In the genomic region with DNA sequence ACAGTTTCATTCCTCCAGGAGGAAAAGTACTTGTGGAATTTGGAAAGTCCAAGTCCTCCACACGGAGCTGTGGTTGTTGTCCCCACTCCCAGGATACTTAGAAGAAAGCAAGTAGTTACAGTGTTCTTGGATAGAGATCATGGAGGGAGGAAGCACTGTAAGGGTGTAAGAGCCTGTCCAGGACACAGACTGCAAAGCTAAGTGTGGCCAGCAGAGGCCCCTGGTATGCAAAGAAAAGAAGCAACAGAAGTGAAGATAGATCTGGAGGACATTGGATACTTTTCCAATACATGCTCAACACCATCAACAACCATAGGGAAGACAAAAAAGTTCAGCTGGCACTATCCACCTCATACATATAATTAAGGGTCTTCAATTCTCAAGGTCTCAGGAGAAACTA, we compare ENCODE assay signal across 8 mouse cellular contexts.
A peak's percentile ranks its signal among the peaks of the same experiment; 100 is the strongest.
DNase-seq lines count a peak whose midpoint lies in the region; ATAC-seq and TF ChIP-seq lines count a peak whose summit lies in the region.

No protein-coding gene starts in this region.

- WGBS in liver, adult 2 months = 39% methylated on average over 1 of the region's 1 CpGs
- 32% methylated on average over 1 of the region's 1 CpGs for WGBS in liver, embryonic 11.5 days
- 32% methylated on average over 1 of the region's 1 CpGs for WGBS in heart, postnatal 0 days
- WGBS in forebrain, embryonic 11.5 days = 47% methylated on average over 1 of the region's 1 CpGs

- H3K9ac ChIP-seq in liver, adult 2 months (ENCODE audit: low read depth, low read length) = no peak overlapping the region
- no peak overlapping the region for H3K9ac ChIP-seq in liver, embryonic 11.5 days (ENCODE audit: low read depth, low read length)
- no peak overlapping the region for H3K9ac ChIP-seq in heart, postnatal 0 days (replicated peaks; ENCODE audit: low read depth, low read length)
- no peak overlapping the region for H3K9ac ChIP-seq in forebrain, embryonic 11.5 days (ENCODE audit: low read length)

- H3K4me2 ChIP-seq in liver, embryonic 11.5 days = no peak overlapping the region
- H3K4me2 ChIP-seq in heart, postnatal 0 days (ENCODE audit: low read depth, low read length) = no peak overlapping the region
- no peak overlapping the region for H3K4me2 ChIP-seq in forebrain, embryonic 11.5 days (ENCODE audit: low read depth, low read length, severe bottlenecking)

- no peak for ATAC-seq in liver, embryonic 11.5 days (replicated peaks; ENCODE audit: low FRiP score)
- ATAC-seq in heart, postnatal 0 days (ENCODE audit: insufficient read depth, low read depth) = no peak
- ATAC-seq in megakaryocyte-erythroid progenitor cell, adult 5-6 weeks (replicated peaks; ENCODE audit: low FRiP score, low TSS enrichment, poor library complexity, severe bottlenecking) = peak; percentile 94
- no peak for ATAC-seq in forebrain, embryonic 11.5 days (replicated peaks; ENCODE audit: low FRiP score)

- no peak for TF ChIP-seq EP300 in heart, postnatal 0 days (IDR thresholded peaks at IDR 0.05; ENCODE audit: low read depth)

- H3K4me1 ChIP-seq in liver, adult 2 months (ENCODE audit: control insufficient read depth, insufficient read depth, low read length) = no peaks in the 10 kb centered on the region
- H3K4me1 ChIP-seq in liver, embryonic 11.5 days (replicated peaks; ENCODE audit: control insufficient read depth, insufficient read depth, low read length) = no peaks in the 10 kb centered on the region
- H3K4me1 ChIP-seq in heart, postnatal 0 days (ENCODE audit: control insufficient read depth, insufficient read depth) = no peaks in the 10 kb centered on the region
- no peaks in the 10 kb centered on the region for H3K4me1 ChIP-seq in forebrain, embryonic 11.5 days (replicated peaks; ENCODE audit: control insufficient read depth, insufficient read depth, low read length)

- H3K36me3 ChIP-seq in liver, adult 2 months (ENCODE audit: control insufficient read depth, insufficient read depth, low read length) = no peaks in the 10 kb centered on the region
- no peaks in the 10 kb centered on the region for H3K36me3 ChIP-seq in liver, embryonic 11.5 days (ENCODE audit: control insufficient read depth, insufficient read depth, low read length)
- H3K36me3 ChIP-seq in heart, postnatal 0 days (replicated peaks; ENCODE audit: control insufficient read depth, insufficient read depth, low read length) = no peaks in the 10 kb centered on the region
- no peaks in the 10 kb centered on the region for H3K36me3 ChIP-seq in forebrain, embryonic 11.5 days (ENCODE audit: control insufficient read depth, insufficient read depth, low read length)

- no peaks in the 10 kb centered on the region for H3K79me2 ChIP-seq in liver, adult 2 months (ENCODE audit: control insufficient read depth, insufficient read depth, low read length)

- no peak overlapping the region for H3K27ac ChIP-seq in liver, adult 2 months (replicated peaks; ENCODE audit: insufficient read depth, low read depth, low read length)
- no peak overlapping the region for H3K27ac ChIP-seq in liver, embryonic 11.5 days (ENCODE audit: low read depth, low read length)
- H3K27ac ChIP-seq in heart, postnatal 0 days (ENCODE audit: low read depth) = no peak overlapping the region
- no peak overlapping the region for H3K27ac ChIP-seq in forebrain, embryonic 11.5 days (ENCODE audit: low read depth, low read length)

- DNase-seq in liver, adult 2 months (ENCODE audit: extremely low read depth, low read depth, low spot score) = no peak
- DNase-seq in liver, embryonic 11.5 days (ENCODE audit: low spot score) = no peak
- DNase-seq in adrenal gland, adult 2 months = peak; percentile 71
- DNase-seq in heart, postnatal 0 days (ENCODE audit: low spot score) = peak; percentile 7
- no peak for DNase-seq in spleen, adult 12 weeks (ENCODE audit: low spot score)
- DNase-seq in gastrocnemius, postnatal 4 days (ENCODE audit: low spot score in 2 of 2) = no peak
- no peak for DNase-seq in forebrain, embryonic 11.5 days (ENCODE audit: low spot score)

- no peak for TF ChIP-seq POLR2A in liver, adult 2 months (IDR thresholded peaks at IDR 0.05; ENCODE audit: extremely low read depth, insufficient read depth, low read length)

- no peaks in the 10 kb centered on the region for H3K9me3 ChIP-seq in liver, embryonic 11.5 days (ENCODE audit: control insufficient read depth, low read length)
- H3K9me3 ChIP-seq in heart, postnatal 0 days (replicated peaks; ENCODE audit: control insufficient read depth, low read length) = no peaks in the 10 kb centered on the region
- H3K9me3 ChIP-seq in forebrain, embryonic 11.5 days (ENCODE audit: control insufficient read depth, low read length) = no peaks in the 10 kb centered on the region

- TF ChIP-seq CTCF in liver, adult 2 months (IDR thresholded peaks at IDR 0.05; ENCODE audit: low read depth, low read length) = peak; percentile 41; the same call in 1 of the 2 replicates
- TF ChIP-seq CTCF in heart, postnatal 0 days (IDR thresholded peaks at IDR 0.05; ENCODE audit: low read depth) = peak; percentile 39; the same call in 1 of the 2 replicates

- no peak overlapping the region for H3K4me3 ChIP-seq in liver, adult 2 months (ENCODE audit: insufficient read depth, low read depth, low read length)
- no peak overlapping the region for H3K4me3 ChIP-seq in liver, embryonic 11.5 days (ENCODE audit: low read depth, low read length)
- no peak overlapping the region for H3K4me3 ChIP-seq in heart, postnatal 0 days (ENCODE audit: low read depth, low read length)
- no peak overlapping the region for H3K4me3 ChIP-seq in forebrain, embryonic 11.5 days (ENCODE audit: low read depth, low read length)

- no peaks in the 10 kb centered on the region for H3K27me3 ChIP-seq in liver, adult 2 months (ENCODE audit: control insufficient read depth, insufficient read depth, low read length)
- H3K27me3 ChIP-seq in liver, embryonic 11.5 days (replicated peaks; ENCODE audit: control insufficient read depth, insufficient read depth, low read length) = no peaks in the 10 kb centered on the region
- H3K27me3 ChIP-seq in heart, postnatal 0 days (ENCODE audit: control insufficient read depth, insufficient read depth, low read length) = no peaks in the 10 kb centered on the region
- no peaks in the 10 kb centered on the region for H3K27me3 ChIP-seq in forebrain, embryonic 11.5 days (ENCODE audit: control insufficient read depth, insufficient read depth, low read length)

Comparison
In these comparisons a context has a peak if more than half of its experiments do, and no peak if none do; other contexts are left out.
1. DNase-seq: peak in adrenal gland, adult 2 months (single experiment) and heart, postnatal 0 days (single experiment); none in liver, adult 2 months (single experiment), liver, embryonic 11.5 days (single experiment), spleen, adult 12 weeks (single experiment), gastrocnemius, postnatal 4 days (0 of 2) and forebrain, embryonic 11.5 days (single experiment).